Mouse (Mus musculus) spleen, adult 2 months (tissue): ENCODE measurements at regions not wholly inside any gene's neighbourhood (a gene's known extent, or its start where the extent isn't known, plus 50 kb on each side); places are given as distances from the start of the nearest gene placed in this dataset.

ENCODE experiments used
- CTCF ChIP-seq: fragments of 200-500 bp; IDR thresholded peaks from 2 replicates; pipeline ENCODE4 v1.5.1; 2011; ENCODE audit warnings: mild to moderate bottlenecking, inconsistent platforms; ENCODE audit not compliant: insufficient read depth, insufficient read length, insufficient replicate concordance; ENCODE audit errors: extremely low read depth
- POLR2A ChIP-seq: fragments of 200-500 bp; IDR thresholded peaks from 2 replicates; pipeline ENCODE4 v1.6.1; 2011; ENCODE audit warnings: low read depth, low read length, inconsistent platforms

DNA sequence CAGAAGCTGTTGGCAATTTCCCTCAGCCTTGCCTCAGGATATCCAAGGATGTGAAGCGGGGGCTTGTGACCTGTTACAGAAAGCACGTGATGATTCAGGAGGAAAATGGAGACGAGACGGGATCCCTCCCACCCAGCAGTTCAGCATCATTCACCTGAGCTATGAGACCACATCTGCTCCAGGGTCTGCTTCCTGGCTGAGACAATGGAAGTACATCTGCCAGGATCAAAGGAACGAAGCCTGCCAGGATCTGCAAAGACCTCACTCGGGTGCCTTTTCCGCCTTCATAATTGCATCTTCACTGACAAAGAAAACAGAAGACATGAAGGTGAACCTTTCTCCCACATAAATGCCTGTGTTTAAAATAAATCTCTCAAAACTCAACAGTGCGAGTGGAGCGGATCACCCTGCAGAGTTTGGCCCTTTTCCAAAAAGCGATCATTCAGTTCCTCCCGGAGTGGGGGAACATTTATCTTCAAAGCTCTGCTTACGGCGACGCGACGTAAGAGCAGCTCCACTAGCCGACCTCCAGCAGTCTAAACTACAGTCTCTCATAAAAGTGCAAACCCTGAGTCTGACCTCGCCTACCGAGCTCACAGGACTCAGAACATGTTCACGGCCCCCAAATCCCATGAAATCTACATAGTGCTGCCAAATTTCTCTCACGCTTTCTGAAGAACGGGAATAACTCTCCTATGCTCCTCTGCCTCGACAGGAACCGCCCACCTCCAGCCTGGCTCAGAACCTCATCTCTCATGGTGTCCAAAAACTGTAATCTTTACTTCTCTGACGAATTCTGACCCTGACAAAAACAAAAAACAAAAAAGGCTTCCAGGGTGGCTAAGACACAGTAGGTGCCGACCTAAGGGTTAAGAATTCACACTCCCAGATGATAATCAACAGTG, 117.0 kb downstream of the Setd4 start:
- TF ChIP-seq POLR2A = no peak
- no peak for TF ChIP-seq CTCF
